Mouse (Mus musculus) cerebellum, postnatal 10 days (tissue): ENCODE data around the gene Samd4b.
A peak's percentile ranks its signal among the peaks of the same experiment; 100 is the strongest.

Source experiments
- DNase-seq, 2 experiments: peaks; one replicate each; pipeline ENCODE4 v3.0.0; 2021; ENCODE audit warnings: mixed read lengths in 2 of 2

Gene Samd4b

GRCm38 (mm10) chr7:28354113-28354581 is 243.8 kb downstream of the Samd4b start:
- DNase-seq, result no peak

GRCm38 (mm10) chr7:28353267-28353666 is 244.7 kb downstream of the Samd4b start:
- DNase-seq, result no peak

GRCm38 (mm10) chr7:28351676-28352191 is 246.2 kb downstream of the Samd4b start:
- no peak for DNase-seq

- peak; percentile 99 for DNase-seq
Measured at GRCm38 (mm10) chr7:28350155-28350883, 247.6 kb downstream of the Samd4b start, which contains the start of gene Rps16. Gene Rps16 (plus strand): TSS chr7:28350652.
